Mouse (Mus musculus) erythroblast, embryonic 14.5 days (primary cell): ENCODE data around the gene Prune2.

Experiments
- GATA1 ChIP-seq: IDR thresholded peaks from 2 replicates; pipeline ENCODE4 v1.6.1; 2012; ENCODE audit warnings: low read length, inconsistent platforms, mixed read lengths
- TAL1 ChIP-seq: IDR thresholded peaks from 3 replicates; pipeline ENCODE4 v1.6.1; 2012; ENCODE audit warnings: low read length, inconsistent platforms, mixed read lengths

DNA sequence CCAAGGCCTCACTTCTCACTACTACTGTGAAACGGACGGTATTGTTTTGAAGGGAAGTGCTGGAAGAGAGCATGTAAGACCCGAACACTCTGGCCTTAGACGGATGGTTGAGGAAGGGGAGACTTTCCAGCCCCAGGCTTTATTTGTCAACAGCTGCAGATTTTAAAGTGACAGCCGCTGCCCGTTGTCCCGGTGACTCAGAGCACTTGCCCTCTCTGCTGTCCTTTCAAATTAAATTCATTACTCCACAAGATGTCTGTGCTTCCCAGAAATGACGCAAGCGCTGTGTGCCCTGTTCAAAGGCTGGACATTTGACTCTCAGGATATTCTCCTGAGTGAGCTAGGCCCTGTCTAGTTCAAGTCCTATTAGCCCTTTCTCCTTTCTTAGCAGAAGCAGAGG lies 5.9 kb upstream of the Prune2 start:
- no peak for TF ChIP-seq TAL1
- no peak for TF ChIP-seq GATA1
